Mouse (Mus musculus) lung, embryonic 15.5 days (tissue): ENCODE measurements around the gene Grk6. TPM values are rescaled to one million over a fixed set of nuclear protein-coding genes. Genes with fewer than 3 reads are reported as not detected.
A peak's percentile ranks its signal among the peaks of the same experiment; 100 is the strongest.

ENCODE experiments used
- ATAC-seq: fragments of 200-750 bp; cut with Nextera tagmentation; 2 replicates; pipeline ENCODE4 v1.8.0; 2017; ENCODE audit warnings: moderate number of reproducible peaks, borderline replicate concordance; ENCODE audit not compliant: low FRiP score, low TSS enrichment; ENCODE audit errors: extremely low read depth
- H3K27ac ChIP-seq: fragments of 300-500 bp; sonication (generic); 2 replicates; pipeline ENCODE4 v1.5.1; 2015; ENCODE audit warnings: moderate library complexity, mild to moderate bottlenecking, inconsistent platforms
- H3K27me3 ChIP-seq: fragments of 300-500 bp; sonication (generic); 2 replicates; pipeline ENCODE4 v1.6.1; 2015; ENCODE audit warnings: inconsistent platforms
- H3K36me3 ChIP-seq: fragments of 300-500 bp; sonication (generic); 2 replicates; pipeline ENCODE4 v1.6.1; 2015; ENCODE audit warnings: inconsistent platforms
- H3K4me1 ChIP-seq: fragments of 300-500 bp; sonication (generic); 2 replicates; pipeline ENCODE4 v1.6.1; 2015; ENCODE audit warnings: inconsistent platforms
- H3K4me2 ChIP-seq: fragments of 300-500 bp; sonication (generic); 2 replicates; pipeline ENCODE4 v1.6.1; 2015; ENCODE audit warnings: inconsistent platforms, mild to moderate bottlenecking, moderate library complexity
- H3K4me3 ChIP-seq: fragments of 300-500 bp; sonication (generic); 2 replicates; pipeline ENCODE4 v1.5.1; 2015; ENCODE audit warnings: mild to moderate bottlenecking, inconsistent platforms
- H3K9ac ChIP-seq: fragments of 300-500 bp; sonication (generic); 2 replicates; pipeline ENCODE4 v1.6.1; 2015; ENCODE audit warnings: inconsistent platforms
- H3K9me3 ChIP-seq: fragments of 300-500 bp; sonication (generic); 2 replicates; pipeline ENCODE4 v1.6.1; 2016; ENCODE audit warnings: inconsistent platforms
- WGBS: fragments of 180-500 bp; shearing (Covaris S2); methylation state at CpG from one replicate; pipeline ENCODE4 v1.1.7; 2015; 5-methylcytosine and 5-hydroxymethylcytosine counted together
- polyA plus RNA-seq: library from polyadenylated mRNA; unstranded; fragments of >200 nt; fragmentation: Nextera tagmentation; extraction: Ambion mirVana; gene quantifications from 2 replicates; pipeline ENCODE4 v1.2.1, GENCODE M21; 2015

Grk6 gene
- polyA plus RNA-seq, 1 experiment from 2014 or later: 45.7 TPM

- H3K4me3 ChIP-seq: no peak overlapping the region
- ATAC-seq: no peak
- peaks cover 59% of the 10 kb centered on the region for H3K36me3 ChIP-seq
- no peak overlapping the region for H3K27ac ChIP-seq
- H3K9ac ChIP-seq: no peak overlapping the region
- no peaks in the 10 kb centered on the region for H3K9me3 ChIP-seq
- H3K4me2 ChIP-seq: no peak overlapping the region
- H3K27me3 ChIP-seq: no peaks in the 10 kb centered on the region
- H3K4me1 ChIP-seq: peaks cover 27% of the 10 kb centered on the region
These were observed 35.1 kb downstream of the Grk6 start for GRCm38 (mm10) chr13:55479929-55480328.

GRCm38 (mm10) chr13:55482542-55482941 lies 37.7 kb downstream of the Grk6 start:
- H3K36me3 ChIP-seq: peaks cover 34% of the 10 kb centered on the region
- no peak overlapping the region for H3K27ac ChIP-seq
- H3K4me1 ChIP-seq: peaks cover 50% of the 10 kb centered on the region
- H3K9me3 ChIP-seq: no peaks in the 10 kb centered on the region
- no peaks in the 10 kb centered on the region for H3K27me3 ChIP-seq
- WGBS: 53% methylated on average over 7 of the region's 7 CpGs
- H3K9ac ChIP-seq: no peak overlapping the region
- ATAC-seq: no peak
- H3K4me3 ChIP-seq: no peak overlapping the region
- no peak overlapping the region for H3K4me2 ChIP-seq

GRCm38 (mm10) chr13:55483071-55483470 lies 38.2 kb downstream of the Grk6 start:
- no peaks in the 10 kb centered on the region for H3K27me3 ChIP-seq
- ATAC-seq: no peak
- no peak overlapping the region for H3K9ac ChIP-seq
- peaks cover 30% of the 10 kb centered on the region for H3K36me3 ChIP-seq
- peak overlapping the region; percentile 7; the same call in 1 of the 2 replicates for H3K27ac ChIP-seq
- WGBS: 26% methylated on average over 9 of the region's 9 CpGs
- peaks cover 50% of the 10 kb centered on the region for H3K4me1 ChIP-seq
- H3K4me3 ChIP-seq: no peak overlapping the region
- H3K9me3 ChIP-seq: no peaks in the 10 kb centered on the region
- peak overlapping the region; percentile 9; the same call in 1 of the 2 replicates for H3K4me2 ChIP-seq

DNA sequence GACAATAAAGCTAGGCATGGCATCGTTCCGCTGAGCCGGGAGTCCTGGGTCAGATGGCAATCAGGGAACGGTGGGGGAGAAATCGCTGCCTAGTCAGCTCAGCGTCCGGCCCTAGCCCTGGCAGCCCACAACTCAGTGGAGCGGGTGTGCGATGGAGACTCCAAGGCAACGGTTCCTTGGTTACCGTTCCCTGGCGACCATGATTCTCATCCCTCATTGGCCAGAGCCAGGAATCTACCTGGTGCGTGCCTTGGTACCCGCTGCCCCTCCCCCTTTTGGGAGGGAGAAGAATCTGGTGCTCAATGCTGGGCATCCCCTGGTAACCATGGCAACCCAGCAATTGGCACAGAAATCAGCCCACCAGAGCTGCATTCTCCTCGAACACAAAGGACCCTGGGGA lies 38.7 kb downstream of the Grk6 start:
- Histone ChIP-seq H3K27me3 (no peaks in the 10 kb centered on the region), H3K4me3 (no peak overlapping the region), H3K9me3 (no peaks in the 10 kb centered on the region), H3K36me3 (peaks cover 29% of the 10 kb centered on the region), H3K9ac (no peak overlapping the region), H3K4me2 (peak overlapping the region; percentile 9; the same call in 1 of the 2 replicates), H3K4me1 (peaks cover 50% of the 10 kb centered on the region), H3K27ac (peak overlapping the region; percentile 7; the same call in 1 of the 2 replicates)
- no peak for ATAC-seq
- WGBS: 52% methylated on average over 15 of the region's 15 CpGs

GRCm38 (mm10) chr13:55484520-55485088 lies 39.7 kb downstream of the Grk6 start:
- H3K27me3 ChIP-seq: no peaks in the 10 kb centered on the region
- no peak overlapping the region for H3K27ac ChIP-seq
- H3K9ac ChIP-seq: no peak overlapping the region
- H3K36me3 ChIP-seq: peaks cover 23% of the 10 kb centered on the region
- no peaks in the 10 kb centered on the region for H3K9me3 ChIP-seq
- no peak overlapping the region for H3K4me2 ChIP-seq
- no peak overlapping the region for H3K4me3 ChIP-seq
- WGBS: 48% methylated on average over 7 of the region's 7 CpGs
- no peak for ATAC-seq
- peaks cover 50% of the 10 kb centered on the region for H3K4me1 ChIP-seq

DNA sequence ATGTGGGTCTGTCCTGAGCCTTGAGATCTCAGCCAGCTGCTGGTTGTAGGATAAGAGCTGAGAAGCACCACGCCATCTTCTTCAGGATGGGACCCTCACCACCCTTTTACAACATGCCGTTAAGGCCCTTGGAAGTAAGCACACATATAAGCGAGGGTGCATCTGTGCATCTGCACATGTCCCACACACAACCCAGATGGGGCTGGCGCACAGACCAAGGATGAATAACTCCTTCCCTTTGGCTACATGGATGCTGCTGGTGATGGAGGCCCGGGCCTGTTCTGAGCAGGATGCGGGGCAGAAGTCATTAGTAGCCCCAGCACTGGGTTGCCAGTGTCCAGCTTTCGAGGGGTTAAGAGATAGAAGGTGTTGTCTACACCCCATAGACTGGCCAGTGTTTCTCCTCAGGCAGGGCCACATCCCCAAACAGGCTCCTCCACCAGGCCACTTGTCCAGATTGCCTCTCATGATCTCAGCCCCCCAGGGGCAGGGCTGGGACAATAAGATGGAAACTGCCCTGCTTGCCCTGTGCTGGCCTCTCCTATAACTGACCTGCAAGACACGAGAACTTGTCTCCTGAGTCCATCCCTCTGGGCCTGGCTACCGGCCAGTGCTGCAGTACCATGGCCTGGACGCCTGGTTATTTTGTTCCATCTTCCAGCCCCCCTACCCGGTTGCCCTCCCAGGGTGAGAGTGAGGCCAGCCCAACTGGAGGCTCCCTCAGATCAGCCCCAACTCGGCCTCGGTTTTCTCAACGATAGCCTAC lies 41.3 kb downstream of the Grk6 start:
- H3K4me1 ChIP-seq: peaks cover 50% of the 10 kb centered on the region
- WGBS: 35% methylated on average over 14 of the region's 14 CpGs

DNA sequence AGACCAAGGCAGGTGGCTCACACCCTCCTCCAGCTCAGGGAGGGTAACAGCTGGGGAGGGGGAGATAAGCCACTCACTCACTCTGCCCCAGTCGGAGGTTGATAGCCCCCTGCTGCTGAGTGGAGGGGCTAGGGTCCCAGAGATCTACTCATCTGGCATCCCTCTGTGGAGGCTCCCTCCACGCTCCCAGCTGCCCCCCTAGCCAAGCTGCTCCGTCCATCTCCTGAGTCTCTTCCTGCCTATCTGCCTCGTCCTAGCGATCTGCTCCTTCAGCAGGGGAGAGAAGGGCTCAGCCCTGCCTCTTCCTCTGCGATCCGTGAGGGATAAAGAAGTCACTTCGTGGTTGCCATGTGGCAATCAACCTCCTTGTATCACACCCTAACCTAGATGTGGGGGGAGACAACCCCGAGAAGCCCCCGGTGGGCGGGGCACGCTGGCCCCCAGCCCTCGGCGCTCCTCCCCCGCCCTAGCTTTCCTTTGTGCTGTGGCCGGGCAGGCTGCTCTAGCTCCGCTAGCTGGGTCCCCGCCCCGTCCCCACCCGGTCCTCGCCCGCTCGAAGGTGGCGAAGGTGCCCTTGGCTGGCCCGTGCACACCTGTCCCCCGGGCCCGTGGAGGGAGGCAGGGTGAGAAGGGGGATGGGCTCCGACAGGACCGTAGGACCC lies 42.2 kb downstream of the Grk6 start:
- H3K27me3 ChIP-seq: peaks cover 3% of the 10 kb centered on the region; the same call in 1 of the 2 replicates
- ATAC-seq: peak; percentile 61
- H3K9me3 ChIP-seq: no peaks in the 10 kb centered on the region
- 2% methylated on average over 27 of the region's 29 CpGs for WGBS
- peaks cover 2% of the 10 kb centered on the region; the same call in 1 of the 2 replicates for H3K36me3 ChIP-seq
- peak overlapping the region; percentile 97 for H3K4me3 ChIP-seq
- peak overlapping the region; percentile 95 for H3K9ac ChIP-seq
- peak overlapping the region; percentile 93 for H3K4me2 ChIP-seq
- H3K27ac ChIP-seq: peak overlapping the region; percentile 87
- H3K4me1 ChIP-seq: peaks cover 50% of the 10 kb centered on the region

More for the DNA sequence above, 41.3 kb downstream of the Grk6 start:
- peaks cover 10% of the 10 kb centered on the region for H3K36me3 ChIP-seq
- no peaks in the 10 kb centered on the region for H3K27me3 ChIP-seq
- peak overlapping the region; percentile 95 for H3K9ac ChIP-seq
- no peaks in the 10 kb centered on the region for H3K9me3 ChIP-seq
- no peak overlapping the region for H3K27ac ChIP-seq
- no peak for ATAC-seq
- H3K4me2 ChIP-seq: peak overlapping the region; percentile 93
- H3K4me3 ChIP-seq: peak overlapping the region; percentile 97

DNA sequence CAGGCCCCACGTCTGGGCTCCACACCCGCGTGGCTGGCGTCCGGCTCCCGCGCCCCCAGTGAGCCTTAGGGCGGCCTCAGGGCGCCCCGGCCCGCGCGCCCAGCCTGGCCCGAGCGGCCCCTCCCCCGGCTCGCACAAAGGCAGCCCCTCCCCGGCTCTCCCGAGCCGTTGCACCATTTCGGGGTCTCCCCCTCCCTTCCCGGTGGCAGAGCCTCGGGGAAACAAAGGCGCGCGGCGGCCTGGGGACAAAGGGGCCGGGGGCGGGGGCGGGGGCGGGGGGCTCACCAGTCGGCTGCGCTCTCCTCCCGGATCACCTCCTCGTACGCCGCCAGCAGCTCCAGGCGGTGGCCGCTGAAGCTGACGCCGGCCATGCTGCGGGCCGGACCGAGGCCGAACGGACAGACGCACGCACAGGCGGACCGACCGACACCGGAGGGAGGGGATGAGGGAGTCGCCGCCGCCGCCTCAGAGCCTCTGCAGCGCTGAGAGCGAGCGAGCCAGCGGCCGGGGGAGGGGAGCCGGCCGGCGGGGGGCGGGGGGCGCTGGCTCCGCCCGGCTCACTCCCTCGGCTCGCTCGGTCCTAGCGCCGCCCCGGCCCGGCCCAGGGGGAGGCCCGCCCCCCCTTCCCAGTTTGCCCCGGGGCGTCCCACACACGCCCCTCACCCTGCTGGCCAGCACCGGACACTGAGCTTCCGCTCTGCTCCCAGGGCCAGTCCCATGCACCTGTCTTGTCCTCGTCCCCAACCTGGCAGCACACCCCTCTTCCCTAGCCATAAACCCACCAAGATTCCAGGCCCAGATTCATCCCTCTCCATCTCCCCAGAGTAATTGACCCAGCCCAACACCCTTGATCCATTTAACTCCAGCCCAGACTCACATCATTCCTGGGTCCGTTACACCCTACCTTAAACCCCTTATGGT lies 43.0 kb downstream of the Grk6 start, which contains the start of gene Dbn1:
Dbn1 (minus strand) TSS at position 534 of the 921 bp plus-strand sequence.
- Histone ChIP-seq H3K9ac (peak within 1 kb of the TSS; percentile 95), H3K4me2 (peak within 1 kb of the TSS; percentile 93), H3K9me3 (no peaks in the 10 kb centered on the region), H3K27ac (peak within 1 kb of the TSS; percentile 87), H3K36me3 (no peaks in the 10 kb centered on the region), H3K27me3 (peaks cover 9% of the 10 kb centered on the region; the same call in 1 of the 2 replicates), H3K4me3 (peak within 1 kb of the TSS; percentile 97), H3K4me1 (peaks cover 44% of the 10 kb centered on the region)
- WGBS: 2% methylated on average over 67 of the region's 83 CpGs
- peak; percentile 80 for ATAC-seq

DNA sequence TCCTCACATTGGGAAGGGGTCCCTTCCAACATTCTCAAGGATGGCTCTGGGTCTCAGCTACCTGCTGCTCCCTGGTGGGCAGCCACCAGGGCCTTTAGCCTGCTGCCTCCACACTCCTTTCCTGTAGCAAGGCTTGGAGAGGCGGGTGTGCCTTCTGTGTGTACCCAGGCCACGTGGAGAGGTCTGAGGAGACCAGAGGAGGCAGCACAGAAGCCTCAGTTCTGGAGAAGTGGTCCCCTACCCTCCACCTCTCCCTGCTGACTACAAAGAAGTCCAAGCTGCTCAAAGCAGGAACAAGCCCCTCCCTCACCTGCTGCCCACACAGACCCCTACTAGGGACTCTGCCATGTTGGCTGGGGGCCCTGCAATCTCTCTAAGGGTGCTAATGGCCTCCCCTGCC lies 49.4 kb downstream of the Grk6 start:
- Histone ChIP-seq H3K36me3 (peaks cover 8% of the 10 kb centered on the region), H3K4me3 (no peak overlapping the region), H3K9me3 (no peaks in the 10 kb centered on the region), H3K4me2 (no peak overlapping the region), H3K27me3 (peaks cover 14% of the 10 kb centered on the region; the same call in 1 of the 2 replicates), H3K9ac (no peak overlapping the region), H3K27ac (no peak overlapping the region), H3K4me1 (peaks cover 21% of the 10 kb centered on the region)
- peak; percentile 20; the same call in 1 of the 2 replicates for ATAC-seq
- WGBS: 13% methylated on average over 2 of the region's 2 CpGs

DNA sequence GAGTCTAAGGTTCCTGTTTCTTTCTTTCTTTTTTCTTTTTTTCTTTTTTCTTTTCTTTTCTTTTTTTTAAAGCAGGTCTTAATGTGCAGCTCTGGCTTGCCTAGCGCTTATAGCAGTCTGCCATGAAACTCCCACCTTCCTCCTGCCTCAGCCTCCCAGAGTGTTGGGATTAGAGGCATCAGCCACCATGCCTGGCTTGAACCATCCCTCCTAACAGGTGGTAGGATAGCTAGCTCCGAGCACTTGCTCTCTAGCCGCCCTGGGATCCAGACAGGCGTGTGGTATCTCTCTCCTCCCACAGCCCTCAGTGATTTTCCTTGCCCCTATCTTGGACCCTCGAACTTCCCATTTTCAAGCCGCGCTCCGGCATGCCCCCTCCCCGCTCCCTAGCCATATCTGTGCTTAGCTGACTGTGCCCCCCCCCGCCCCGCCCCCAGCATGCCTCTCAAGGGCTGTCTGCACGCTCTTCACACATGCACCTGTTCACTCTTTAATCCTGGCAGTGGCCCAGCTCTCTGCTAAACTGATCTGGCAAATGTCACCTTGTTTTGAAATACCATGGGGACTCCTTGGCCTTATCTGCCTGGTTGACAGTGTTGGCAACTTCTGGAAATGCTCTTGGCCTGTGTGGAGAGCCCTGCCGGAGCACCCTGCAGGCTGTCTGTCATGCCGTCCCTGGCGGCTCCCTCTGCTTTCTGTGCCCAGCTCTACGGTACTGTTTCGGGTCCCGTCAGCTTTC lies 50.2 kb downstream of the Grk6 start:
- no peak overlapping the region for H3K4me3 ChIP-seq
- peak; percentile 50 for ATAC-seq
- no peaks in the 10 kb centered on the region for H3K9me3 ChIP-seq
- no peak overlapping the region for H3K4me2 ChIP-seq
- H3K27ac ChIP-seq: no peak overlapping the region
- H3K4me1 ChIP-seq: peaks cover 24% of the 10 kb centered on the region
- H3K27me3 ChIP-seq: peaks cover 16% of the 10 kb centered on the region; the same call in 1 of the 2 replicates
- no peak overlapping the region for H3K9ac ChIP-seq
- H3K36me3 ChIP-seq: peaks cover 12% of the 10 kb centered on the region
- WGBS: 16% methylated on average over 18 of the region's 18 CpGs
